Mouse (Mus musculus) layer of hippocampus, postnatal 10 days (tissue): ENCODE results near the gene Cfap36. TPM values are rescaled to one million over a fixed set of nuclear protein-coding genes. Genes with fewer than 3 reads are reported as not detected.

ENCODE experiments used
- DNase-seq, 2 experiments: peaks; one replicate each; pipeline ENCODE4 v3.0.0; 2021; ENCODE audit warnings: low spot score in 2 of 2
- total RNA-seq, 2 experiments: library from RNA; stranded (reverse); gene quantifications; 2 replicates each; pipeline ENCODE4 v1.2.3; 2021

Gene Cfap36
- total RNA-seq, 2 experiments from 2014 or later, result 122 to 126 TPM

DNA sequence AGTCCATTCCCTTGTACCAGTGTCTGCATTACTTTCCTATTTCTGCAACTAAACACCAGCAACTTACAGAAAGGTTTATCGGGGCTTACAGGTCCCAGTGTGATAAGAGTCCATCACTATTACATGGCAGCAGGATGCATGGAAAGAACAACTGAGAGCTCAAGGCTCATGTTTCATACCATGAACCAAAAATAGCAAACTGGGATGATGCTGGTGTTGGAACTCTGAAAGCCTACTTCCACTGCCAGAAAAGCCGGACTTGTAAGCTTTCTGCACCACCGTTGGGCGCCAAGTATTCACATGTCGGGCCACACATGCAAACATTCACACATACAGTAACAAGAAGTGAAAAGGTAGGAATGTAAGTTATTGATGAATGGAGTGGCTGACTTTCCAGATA is 65.5 kb downstream of the Cfap36 start:
- no peak for DNase-seq

DNA sequence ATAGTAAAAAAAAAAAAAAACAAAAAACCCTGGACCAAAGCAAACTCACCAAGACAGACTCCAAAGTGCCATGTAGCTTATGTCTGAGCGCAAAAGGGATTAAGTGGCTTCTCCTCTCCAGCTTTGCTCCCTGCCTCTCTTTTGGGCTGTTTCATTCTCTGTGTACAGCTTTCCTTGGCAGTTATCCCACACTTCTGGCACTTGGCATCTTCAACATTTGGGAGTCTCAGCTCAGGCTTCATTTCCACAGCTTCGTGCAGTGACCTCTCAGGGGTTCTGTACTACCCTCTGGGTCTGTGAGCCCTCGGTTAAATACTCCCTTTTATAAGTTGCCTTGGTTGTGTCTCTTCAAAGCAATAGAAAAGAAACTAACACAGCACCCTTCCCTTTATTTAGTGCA is 66.6 kb downstream of the Cfap36 start:
- DNase-seq, result peak; percentile 30 to 46

DNA sequence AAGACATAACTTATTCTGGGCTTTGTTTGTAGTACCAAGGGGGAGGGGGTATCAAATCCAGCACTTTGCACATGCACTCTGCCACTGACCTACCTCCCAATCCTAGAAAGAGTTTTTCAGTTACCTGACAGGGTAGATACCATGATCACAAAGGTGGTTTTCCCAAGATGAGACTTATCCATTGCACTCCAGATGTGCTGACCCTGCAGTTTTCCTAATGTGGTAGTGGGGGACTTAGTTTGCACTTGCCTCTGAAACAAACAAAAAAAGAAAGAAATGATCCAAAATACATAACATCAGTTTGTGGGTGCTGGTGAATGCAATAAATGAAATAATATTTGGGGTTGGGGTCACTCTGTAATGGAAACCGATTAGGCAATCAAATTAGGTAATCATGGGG is 67.9 kb downstream of the Cfap36 start:
- no peak for DNase-seq

DNA sequence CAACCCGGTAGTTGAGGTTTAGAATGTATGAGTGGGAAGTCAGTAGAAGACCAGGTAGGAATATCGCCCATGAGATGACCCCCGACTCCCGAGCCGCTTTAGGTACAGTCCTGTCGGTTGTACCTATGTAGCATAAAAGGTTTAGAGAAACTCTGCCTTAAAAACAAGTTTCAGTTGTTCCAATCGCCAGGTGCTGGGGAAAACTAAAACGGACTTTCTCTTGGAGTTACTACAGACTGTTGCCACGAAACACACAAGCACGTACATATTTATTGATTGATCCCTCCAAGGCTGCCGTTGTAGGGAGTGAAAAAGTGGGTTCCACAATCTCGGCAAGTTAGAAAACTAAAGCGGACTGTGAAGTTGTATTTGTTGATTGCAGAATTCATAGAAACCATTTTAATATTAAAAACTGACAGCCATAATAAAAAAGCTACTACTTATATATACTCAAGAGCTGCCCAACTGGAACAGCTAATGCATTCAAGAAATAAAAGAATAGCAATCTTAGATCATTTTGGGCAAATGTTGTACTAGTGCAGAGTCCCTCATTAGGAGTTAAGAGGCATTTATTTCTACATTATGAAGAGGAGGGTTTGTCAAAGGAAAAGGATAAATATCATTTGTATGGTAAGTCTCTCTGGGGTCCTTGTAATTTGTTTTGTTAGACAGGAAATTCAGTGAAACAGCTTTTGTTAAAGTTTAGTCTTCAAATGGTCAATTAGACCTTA is 73.3 kb downstream of the Cfap36 start:
- DNase-seq, result no peak

DNA sequence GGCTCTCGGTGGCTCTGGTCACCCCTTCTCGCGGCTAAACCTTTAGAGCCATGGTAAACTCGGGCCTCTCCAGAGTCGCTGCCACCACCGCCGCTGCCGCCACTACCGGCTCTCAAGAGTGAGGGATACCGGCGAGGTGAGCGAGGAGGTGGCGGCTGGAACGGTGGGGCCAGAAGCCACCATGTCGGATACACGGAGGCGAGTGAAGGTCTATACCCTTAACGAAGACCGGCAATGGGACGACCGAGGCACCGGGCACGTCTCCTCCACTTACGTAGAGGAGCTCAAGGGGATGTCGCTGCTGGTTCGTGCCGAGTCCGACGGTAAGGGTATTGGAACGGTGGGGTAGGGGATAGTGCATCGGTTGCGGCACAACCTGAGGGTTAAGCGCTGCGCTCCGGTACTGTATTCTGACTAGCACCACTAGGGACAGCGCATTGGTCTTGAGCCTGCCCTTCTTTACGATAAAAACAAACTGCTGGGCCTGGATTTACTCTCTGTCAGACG is 74.0 kb downstream of the Cfap36 start:
- DNase-seq, result peak; percentile 66 to 67

DNA sequence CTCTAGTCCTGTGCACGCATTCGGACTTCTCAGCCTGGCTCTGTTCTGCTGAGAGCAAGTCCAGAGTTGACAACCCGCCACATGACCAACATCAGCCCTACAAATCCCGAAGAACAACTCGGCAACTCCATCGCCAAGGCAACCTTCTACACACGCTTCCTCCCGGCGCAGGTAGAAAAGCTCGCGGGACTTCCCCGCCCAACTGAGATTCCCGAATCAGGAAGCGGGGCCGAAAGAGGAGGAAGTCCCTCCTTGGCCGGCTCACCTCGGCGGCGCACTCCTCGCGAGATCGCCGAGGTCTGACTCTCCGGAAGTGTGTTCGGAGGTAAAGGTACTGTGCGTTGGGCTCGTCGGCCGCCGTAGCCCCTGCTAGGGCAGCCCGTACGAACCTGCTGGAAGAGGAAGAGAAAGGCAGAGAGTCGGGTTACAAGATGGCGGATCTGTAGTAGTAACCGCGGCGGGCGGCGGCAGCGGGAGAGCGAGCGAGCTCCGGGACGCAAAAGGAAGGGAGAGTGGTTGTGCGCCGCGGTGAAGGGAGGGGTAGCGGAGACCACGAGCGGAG is 74.6 kb downstream of the Cfap36 start, which contains the start of gene Ppp4r3b:
Gene Ppp4r3b, plus strand, starts transcription at position 328 of the 562 bp plus-strand sequence.
- DNase-seq, result peak; percentile 93 to 96

DNA sequence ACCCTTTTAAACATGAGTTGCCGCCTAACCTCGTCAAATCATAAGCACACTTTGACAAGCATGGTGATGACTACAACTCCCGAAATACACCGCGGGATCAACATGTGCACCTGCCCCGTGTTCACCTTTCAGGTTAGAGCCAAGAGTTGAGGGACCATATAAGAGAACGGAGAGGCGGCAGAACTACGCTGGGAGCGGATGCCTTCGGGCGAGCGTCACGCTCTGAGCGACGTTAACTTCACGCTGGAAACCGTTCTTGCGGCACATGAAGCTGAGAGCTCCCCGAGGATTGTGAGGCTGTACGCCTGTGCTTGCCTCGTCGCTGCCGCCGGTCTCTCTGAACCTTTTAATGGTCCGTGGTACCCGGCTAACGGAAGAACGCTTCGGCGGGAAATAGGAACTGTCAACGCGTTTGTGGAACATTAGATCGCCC is 75.2 kb downstream of the Cfap36 start:
- peak in 1 of 2 experiments; percentile 48 for DNase-seq

Other genes with a start within 250 kb of the Cfap36 start
- 10 to 100 TPM; 26.8 to 31.2 TPM for gene Pnpt1, start 116.7 kb downstream of the Cfap36 start, total RNA-seq
- 10 to 100 TPM; 50.7 to 55.0 TPM for gene Ppp4r3b, start 74.5 kb downstream of the Cfap36 start, total RNA-seq
- gene Ccdc88a, start 126.2 kb upstream of the Cfap36 start, total RNA-seq, result 10 to 100 TPM; 93.1 to 95.4 TPM